Mouse (Mus musculus): Measurements from ENCODE around the gene Slc24a1.

The Slc24a1 gene

DNA sequence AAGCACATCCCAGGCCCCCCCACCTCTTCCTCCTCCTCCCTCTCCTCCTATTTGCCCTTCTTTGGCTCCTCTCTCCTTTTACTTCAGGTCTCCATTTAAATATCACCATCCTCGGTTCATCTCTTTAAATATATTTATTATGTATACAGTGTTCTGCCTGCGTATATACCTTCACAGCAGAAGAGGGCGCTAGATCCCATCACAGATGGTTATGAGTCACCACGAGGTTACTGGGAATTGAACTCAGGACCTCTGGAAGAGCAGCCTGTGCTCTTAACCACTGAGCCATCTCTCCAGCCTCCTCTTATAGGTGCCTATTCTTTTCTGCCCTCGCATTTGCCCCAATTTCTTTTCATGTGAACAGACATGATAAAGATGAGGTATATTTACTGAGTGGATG, 13.9 kb downstream of the Slc24a1 start:
- DNase-seq (ENCODE audit: low read depth, low spot score): no peak

GRCm38 (mm10) chr9:64936508-64936907, 14.9 kb downstream of the Slc24a1 start:
- DNase-seq (ENCODE audit: low read depth, low spot score): peak; percentile 66

GRCm38 (mm10) chr9:64934015-64934754, 17.2 kb downstream of the Slc24a1 start:
- peak; percentile 55 for DNase-seq (ENCODE audit: low read depth, low spot score)

GRCm38 (mm10) chr9:64931751-64932610, 19.4 kb downstream of the Slc24a1 start:
- no peak for DNase-seq (ENCODE audit: low read depth, low spot score)

GRCm38 (mm10) chr9:64930256-64930655, 21.2 kb downstream of the Slc24a1 start:
- DNase-seq (ENCODE audit: low read depth, low spot score): no peak

- DNase-seq (ENCODE audit: low read depth, low spot score): no peak
Observed at GRCm38 (mm10) chr9:64926201-64926991, 25.0 kb downstream of the Slc24a1 start.

GRCm38 (mm10) chr9:64925771-64926170, 25.6 kb downstream of the Slc24a1 start:
- DNase-seq (ENCODE audit: low read depth, low spot score): no peak

GRCm38 (mm10) chr9:64918560-64918959, 32.8 kb downstream of the Slc24a1 start:
- DNase-seq (ENCODE audit: low read depth, low spot score): no peak

GRCm38 (mm10) chr9:64914629-64915028, 36.8 kb downstream of the Slc24a1 start:
- no peak for DNase-seq (ENCODE audit: low read depth, low spot score)

- no peak for DNase-seq (ENCODE audit: low read depth, low spot score)
Observed at GRCm38 (mm10) chr9:64913973-64914372, 37.4 kb downstream of the Slc24a1 start.

- DNase-seq (ENCODE audit: low read depth, low spot score): no peak
Observed at GRCm38 (mm10) chr9:64913406-64913805, 38.0 kb downstream of the Slc24a1 start.

- DNase-seq (ENCODE audit: low read depth, low spot score): no peak
Observed at GRCm38 (mm10) chr9:64907441-64907840, 44.0 kb downstream of the Slc24a1 start.

DNA sequence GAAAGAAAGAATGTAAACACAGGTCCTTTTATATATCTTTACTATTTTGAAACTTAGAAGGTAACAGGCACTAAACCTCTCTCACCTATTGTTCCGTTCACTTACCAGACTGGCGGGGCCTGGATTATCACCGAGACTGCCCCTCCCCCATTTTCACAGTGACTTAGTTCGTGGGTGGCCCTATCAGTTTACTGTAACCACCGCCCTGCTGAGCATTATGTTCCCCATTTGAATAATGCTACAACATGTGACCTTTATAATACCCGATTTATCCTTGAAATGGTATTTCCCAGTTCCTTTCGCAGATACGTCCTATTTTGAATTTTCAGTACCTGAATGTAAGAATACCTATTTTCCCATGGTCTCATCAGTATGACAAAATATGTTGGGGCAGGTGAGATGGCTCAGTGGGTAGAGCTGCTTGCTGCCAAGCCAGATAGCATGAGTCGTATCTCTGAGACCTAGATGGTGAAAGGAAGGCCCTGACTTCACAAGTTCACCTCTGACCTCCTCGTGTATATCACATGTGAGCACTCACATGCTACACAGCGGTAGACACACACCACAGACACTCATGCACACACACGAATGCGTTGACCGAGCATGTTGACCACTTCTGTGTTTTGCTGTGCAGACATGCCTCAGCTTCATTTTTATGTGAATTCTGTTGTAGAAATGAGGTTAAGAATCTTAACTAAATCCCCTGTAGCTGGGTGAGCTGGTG, 46.3 kb downstream of the Slc24a1 start:
- no peak for DNase-seq (ENCODE audit: low read depth, low spot score)

- peak; percentile 39 for DNase-seq (ENCODE audit: low read depth, low spot score)
Observed at GRCm38 (mm10) chr9:64903386-64903785, 48.0 kb downstream of the Slc24a1 start.

GRCm38 (mm10) chr9:64902866-64903265, 48.5 kb downstream of the Slc24a1 start:
- no peak for DNase-seq (ENCODE audit: low read depth, low spot score)

GRCm38 (mm10) chr9:64896605-64897004, 54.8 kb downstream of the Slc24a1 start:
- no peak for DNase-seq (ENCODE audit: low read depth, low spot score)

DNA sequence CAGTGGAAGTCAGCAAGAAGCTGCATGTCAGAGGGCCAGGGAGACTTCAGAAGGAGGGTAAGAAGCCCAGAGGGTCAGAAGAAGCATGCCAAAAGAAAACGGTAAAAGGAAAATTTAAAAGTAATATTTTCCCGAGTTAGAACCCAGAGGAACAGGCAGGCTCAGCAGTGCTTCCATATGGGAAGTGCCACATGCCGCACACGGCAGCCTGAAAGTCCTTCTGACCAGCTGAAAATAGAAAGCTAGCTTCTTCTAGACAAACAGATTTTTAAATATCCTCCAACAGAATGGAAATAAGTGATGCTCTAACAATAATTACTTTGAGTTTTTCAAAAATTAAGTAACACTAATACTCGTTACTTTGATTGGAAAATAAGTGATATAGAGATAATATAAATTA, 65.4 kb downstream of the Slc24a1 start:
- no peak for DNase-seq (ENCODE audit: low read depth, low spot score)
